Mouse (Mus musculus) CH12.LX (cell line): Measurements from ENCODE around the gene Dhx37. TPM values are rescaled to one million over a fixed set of nuclear protein-coding genes. Genes with fewer than 3 reads are reported as not detected.
A peak's percentile ranks its signal among the peaks of the same experiment; 100 is the strongest.

ENCODE experiments used
- DNase-seq: peaks from one replicate; pipeline ENCODE4 v3.0.0-alpha.2; 2013; ENCODE audit errors: extremely low read depth
- H3K27ac ChIP-seq: 2 replicates; pipeline ENCODE4 v1.5.1; 2012; ENCODE audit warnings: low read depth, mild to moderate bottlenecking, control low read depth, moderate library complexity; ENCODE audit not compliant: insufficient read depth
- H3K27me3 ChIP-seq: replicated peaks from 2 replicates; pipeline ENCODE3; 2012; ENCODE audit warnings: inconsistent platforms
- H3K36me3 ChIP-seq, 2 experiments: replicated peaks in 1 of 2; 2 replicates each; pipeline versions ENCODE3 to v1.6.1; 2012; ENCODE audit warnings: inconsistent platforms in 1 of 2, low read length in 1 of 2, mild to moderate bottlenecking in 1 of 2, mixed read lengths in 1 of 2, moderate library complexity in 1 of 2; ENCODE audit not compliant: control insufficient read depth in 1 of 2, insufficient read depth in 1 of 2
- H3K4me1 ChIP-seq, 2 experiments: 2 replicates each; pipeline ENCODE4 v1.6.1; 2012; ENCODE audit warnings: inconsistent platforms in 1 of 2, moderate library complexity in 1 of 2; ENCODE audit not compliant: insufficient read depth in 2 of 2, control insufficient read depth in 1 of 2
- H3K4me2 ChIP-seq: 2 replicates; pipeline ENCODE4 v1.6.1; 2012; ENCODE audit warnings: low read depth, mild to moderate bottlenecking, control low read depth; ENCODE audit not compliant: poor library complexity, insufficient read depth, severe bottlenecking
- H3K4me3 ChIP-seq, 3 experiments: fragments of 150-350 bp in 1 of 3; sonication (generic) in 1 of 3; replicated peaks in 1 of 3; 2 replicates each; pipeline versions ENCODE3 to v1.5.1; 2011 to 2012; ENCODE audit warnings: low read depth in 2 of 3, low read length in 2 of 3, mild to moderate bottlenecking in 2 of 3, moderate library complexity in 2 of 3, control low read depth in 1 of 3, improper control_type of control experiment in 1 of 3, inconsistent platforms in 1 of 3, mixed read lengths in 1 of 3; ENCODE audit not compliant: poor library complexity in 1 of 3
- H3K79me2 ChIP-seq: replicated peaks from 2 replicates; pipeline ENCODE4 v1.6.1; 2012; ENCODE audit warnings: mild to moderate bottlenecking, moderate library complexity; ENCODE audit not compliant: control insufficient read depth, poor library complexity, insufficient read depth, severe bottlenecking; ENCODE audit errors: extremely low read depth
- H3K9ac ChIP-seq: 2 replicates; pipeline ENCODE4 v1.6.1; 2012; ENCODE audit warnings: low read depth, mild to moderate bottlenecking, control low read depth, moderate library complexity; ENCODE audit not compliant: insufficient read depth
- H3K9me3 ChIP-seq: replicated peaks from 2 replicates; pipeline ENCODE3; 2012; ENCODE audit warnings: low read length, inconsistent platforms, mixed read lengths
- E2F4 ChIP-seq: IDR thresholded peaks from 2 replicates; pipeline ENCODE4 v1.6.1; 2011; ENCODE audit warnings: low read depth, low read length, improper control_type of control experiment; ENCODE audit not compliant: insufficient replicate concordance
- HCFC1 ChIP-seq: IDR thresholded peaks from 2 replicates; pipeline ENCODE4 v1.6.1; 2012; ENCODE audit warnings: low read depth, mild to moderate bottlenecking, inconsistent platforms, low read length, improper control_type of control experiment
- IRF4 ChIP-seq: IDR thresholded peaks from 2 replicates; pipeline ENCODE4 v1.6.1; 2014; ENCODE audit warnings: low read depth, mild to moderate bottlenecking, inconsistent platforms, low read length, improper control_type of control experiment
- JUND ChIP-seq: conservative IDR thresholded peaks from 2 replicates; pipeline ENCODE4 v1.6.1; 2011; ENCODE audit warnings: low read depth, low read length, improper control_type of control experiment
- KAT2A ChIP-seq: IDR thresholded peaks from 2 replicates; pipeline ENCODE4 v1.6.1; 2012; ENCODE audit warnings: low read length, improper control_type of control experiment, inconsistent platforms; ENCODE audit not compliant: insufficient replicate concordance
- MXI1 ChIP-seq: IDR thresholded peaks from 2 replicates; pipeline ENCODE4 v1.6.1; 2011; ENCODE audit warnings: mild to moderate bottlenecking, low read depth, low read length, improper control_type of control experiment
- NRF1 ChIP-seq: IDR thresholded peaks from 2 replicates; pipeline ENCODE4 v1.6.1; 2014; ENCODE audit warnings: low read depth, mild to moderate bottlenecking, inconsistent platforms, low read length, improper control_type of control experiment, moderate library complexity
- PAX5 ChIP-seq: IDR thresholded peaks from 2 replicates; pipeline ENCODE4 v1.6.1; 2012; ENCODE audit warnings: low read length, inconsistent platforms, mixed read lengths
- POLR2A ChIP-seq: IDR thresholded peaks from 2 replicates; pipeline ENCODE4 v1.6.1; 2011; ENCODE audit warnings: low read depth, mild to moderate bottlenecking, improper control_type of control experiment, low read length
- POLR2AphosphoS2 ChIP-seq: IDR thresholded peaks from 2 replicates; pipeline ENCODE4 v1.6.1; 2011; ENCODE audit warnings: low read depth, low read length, improper control_type of control experiment
- RAD21 ChIP-seq: IDR thresholded peaks from 2 replicates; pipeline ENCODE4 v1.6.1; 2011; ENCODE audit warnings: low read depth, mild to moderate bottlenecking, low read length, improper control_type of control experiment, moderate library complexity
- RCOR1 ChIP-seq: conservative IDR thresholded peaks from 2 replicates; pipeline ENCODE4 v1.6.1; 2012; ENCODE audit warnings: low read depth, mild to moderate bottlenecking, inconsistent platforms, low read length, improper control_type of control experiment
- SMC3 ChIP-seq: IDR thresholded peaks from 2 replicates; pipeline ENCODE4 v1.6.1; 2011; ENCODE audit warnings: low read depth, low read length, improper control_type of control experiment
- TCF12 ChIP-seq: IDR thresholded peaks from 2 replicates; pipeline ENCODE4 v1.6.1; 2014; ENCODE audit warnings: low read depth, mild to moderate bottlenecking, inconsistent platforms, low read length, improper control_type of control experiment
- USF1 ChIP-seq: IDR thresholded peaks from 2 replicates; pipeline ENCODE4 v1.6.1; 2014; ENCODE audit warnings: low read depth, mild to moderate bottlenecking, inconsistent platforms, low read length, improper control_type of control experiment
- ZNF384 ChIP-seq: IDR thresholded peaks from 2 replicates; pipeline ENCODE4 v1.6.1; 2012; ENCODE audit warnings: low read depth, low read length, improper control_type of control experiment, inconsistent platforms
- dilution Hi-C: fragments of 300-500 bp; cut with MboI; formaldehyde crosslinking; loops from 2 replicates; pipeline ENCODE4 v1.14.3; 2020; ENCODE audit warnings: low sequenced_read_pairs; ENCODE audit not compliant: extremely low pct_unique_long_range_greater_than_20kb, extremely low pct_ligation_motif_present
- in situ Hi-C: fragments of 300-500 bp; cut with MboI; formaldehyde crosslinking; loops from 3 replicates; pipeline ENCODE4 v1.14.3; 2019; ENCODE audit warnings: low sequenced_read_pairs, low pct_ligation_motif_present, low pct_unique_long_range_greater_than_20kb, mixed read lengths
- polyA plus RNA-seq: library from polyadenylated mRNA; unstranded; fragments of >175 nt; gene quantifications from 2 replicates; pipeline ENCODE4 v1.2.1, GENCODE M21; 2012; ENCODE audit warnings: low read depth; ENCODE audit not compliant: insufficient read length
- total RNA-seq, 2 experiments: library from RNA; depleted of rRNA; stranded (reverse); fragments of 300-350 nt in 1 of 2; fragments of >200 nt in 1 of 2; gene quantifications; 2 replicates each; pipeline ENCODE4 v1.2.3; 2012 to 2014

The Dhx37 gene
- total and polyA plus RNA-seq, 3 experiments: 21.0 to 36.9 (median 26.0) TPM

DNA sequence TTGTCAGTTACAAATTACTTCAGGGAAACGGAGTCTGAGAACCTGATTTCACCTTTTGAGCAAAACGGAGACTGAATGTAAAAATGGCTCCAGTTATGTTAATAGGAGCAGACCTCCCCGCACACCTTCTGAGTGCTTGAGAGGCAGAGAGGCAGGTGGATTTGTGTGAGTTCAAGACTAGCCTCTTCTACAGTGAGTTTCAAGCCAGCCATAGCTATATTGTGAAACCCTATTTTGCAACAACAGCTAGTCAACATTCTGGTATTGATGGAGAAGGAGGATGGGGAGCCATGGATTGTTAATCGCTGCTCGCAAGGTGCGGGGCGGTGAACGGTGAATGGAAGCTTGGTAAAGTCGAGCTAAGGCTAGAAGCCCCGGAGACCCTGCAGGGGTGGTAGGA is 31.4 kb downstream of the Dhx37 start:
- H3K27ac ChIP-seq: no peak overlapping the region
- H3K4me1 ChIP-seq: peaks cover 2 to 10% of the 10 kb centered on the region in 2 experiments; a peak in 3 of 4 replicates
- DNase-seq: no peak
- no peaks in the 10 kb centered on the region for H3K27me3 ChIP-seq
- H3K9ac ChIP-seq: no peak overlapping the region
- no peaks in the 10 kb centered on the region for H3K36me3 ChIP-seq
- dilution Hi-C loops: no loop called here
- no peaks in the 10 kb centered on the region for H3K9me3 ChIP-seq
- H3K79me2 ChIP-seq: no peaks in the 10 kb centered on the region
- in situ Hi-C loops: no loop called here
- no peak overlapping the region for H3K4me3 ChIP-seq
- no peak for TF ChIP-seq POLR2AphosphoS2
- no peak for TF ChIP-seq JUND
- TF ChIP-seq POLR2A: no peak
- TF ChIP-seq IRF4: no peak
- TF ChIP-seq USF1: no peak
- TF ChIP-seq E2F4: no peak
- TF ChIP-seq MXI1: no peak
- no peak for TF ChIP-seq PAX5
- TF ChIP-seq NRF1: no peak
- TF ChIP-seq TCF12: no peak
- H3K4me2 ChIP-seq: no peak overlapping the region

DNA sequence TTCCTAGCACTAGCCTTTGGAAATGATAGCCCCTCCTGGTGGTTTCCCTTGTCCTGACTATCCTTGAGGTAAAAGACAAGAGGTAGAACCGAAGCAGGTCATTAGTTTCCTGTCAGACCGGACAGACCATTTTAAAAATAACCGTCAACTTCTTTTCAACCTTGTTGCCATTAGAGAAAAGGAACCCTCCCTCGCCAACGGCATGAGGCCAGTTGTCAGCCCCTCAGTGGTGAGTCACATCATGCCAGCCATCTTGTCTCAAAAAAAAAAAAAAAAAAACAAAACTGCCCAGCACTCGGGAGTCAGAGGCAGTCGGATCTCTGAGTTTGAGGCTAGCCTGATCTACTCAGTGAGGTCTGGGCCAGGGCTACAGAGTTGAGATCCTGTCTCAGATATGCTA is 33.0 kb downstream of the Dhx37 start:
- dilution Hi-C loops (no loop called here), in situ Hi-C loops (no loop called here)
- no peaks in the 10 kb centered on the region for H3K79me2 ChIP-seq
- H3K27ac ChIP-seq: no peak overlapping the region
- H3K9me3 ChIP-seq: no peaks in the 10 kb centered on the region
- H3K27me3 ChIP-seq: no peaks in the 10 kb centered on the region
- H3K4me2 ChIP-seq: peak overlapping the region; percentile 15
- no peak overlapping the region for H3K9ac ChIP-seq
- peak overlapping the region in 1 of 3 experiments; percentile 31 for H3K4me3 ChIP-seq
- TF ChIP-seq NRF1: no peak
- no peak for TF ChIP-seq SMC3
- no peak for TF ChIP-seq HCFC1
- TF ChIP-seq RCOR1: no peak
- peak; percentile 86 for TF ChIP-seq ZNF384
- TF ChIP-seq IRF4: 0 out of 2 replicates have a peak, but pooled peaks have one; percentile 9
- TF ChIP-seq RAD21: no peak
- no peak for TF ChIP-seq KAT2A
- peaks cover 0 to 3% of the 10 kb centered on the region in 2 experiments; a peak in 2 of 4 replicates for H3K4me1 ChIP-seq
- no peaks in the 10 kb centered on the region for H3K36me3 ChIP-seq
- no peak for DNase-seq
